Mouse (Mus musculus): ENCODE measurements at regions not wholly inside any gene's neighbourhood (a gene's known extent, or its start where the extent isn't known, plus 50 kb on each side); places are given as distances from the start of the nearest gene placed in this dataset.

- no peak for ATAC-seq (ENCODE audit: insufficient number of reproducible peaks, low FRiP score, low TSS enrichment, low read depth)
- Histone ChIP-seq H3K36me3 (no peaks in the 10 kb centered on the region), H3K27ac (no peak overlapping the region), H3K9me3 (no peaks in the 10 kb centered on the region), H3K4me1 (peaks cover 5% of the 10 kb centered on the region; the same call in 1 of the 2 replicates), H3K27me3 (no peaks in the 10 kb centered on the region), H3K4me3 (peak overlapping the region; percentile 14; the same call in 1 of the 2 replicates), H3K9ac (no peak overlapping the region), H3K4me2 (peak overlapping the region; percentile 44)
- 3% methylated on average over 15 of the region's 15 CpGs for WGBS
Observed at GRCm38 (mm10) chr2:95232135-95232772, 794.3 kb upstream of the Api5 start.

DNA sequence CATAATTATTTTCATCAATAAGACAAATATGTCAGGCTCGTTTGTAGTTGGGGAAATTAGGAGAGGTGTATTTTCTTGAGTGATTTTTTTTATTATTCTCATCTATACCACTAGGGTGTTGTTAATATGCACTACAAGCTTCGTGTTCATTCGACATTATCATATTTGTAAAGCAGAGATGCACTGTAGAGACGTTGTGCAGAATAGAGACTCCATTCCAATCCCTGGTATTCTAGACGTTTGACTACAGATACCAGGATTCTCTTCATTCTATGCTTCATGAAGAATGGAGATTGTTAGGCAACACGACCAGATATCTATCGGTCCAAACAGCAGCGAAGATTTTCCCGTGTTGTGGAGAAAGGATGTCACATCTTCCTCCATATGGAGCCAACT lies 793.8 kb upstream of the Api5 start:
- WGBS, result 24% methylated on average over 9 of the region's 9 CpGs
- Histone ChIP-seq H3K27ac (no peak overlapping the region), H3K27me3 (no peaks in the 10 kb centered on the region), H3K9me3 (no peaks in the 10 kb centered on the region), H3K4me3 (no peak overlapping the region), H3K36me3 (no peaks in the 10 kb centered on the region), H3K4me2 (no peak overlapping the region), H3K4me1 (peaks cover 5% of the 10 kb centered on the region; the same call in 1 of the 2 replicates), H3K9ac (no peak overlapping the region)
- ATAC-seq (ENCODE audit: insufficient number of reproducible peaks, low FRiP score, low TSS enrichment, low read depth), result no peak

DNA sequence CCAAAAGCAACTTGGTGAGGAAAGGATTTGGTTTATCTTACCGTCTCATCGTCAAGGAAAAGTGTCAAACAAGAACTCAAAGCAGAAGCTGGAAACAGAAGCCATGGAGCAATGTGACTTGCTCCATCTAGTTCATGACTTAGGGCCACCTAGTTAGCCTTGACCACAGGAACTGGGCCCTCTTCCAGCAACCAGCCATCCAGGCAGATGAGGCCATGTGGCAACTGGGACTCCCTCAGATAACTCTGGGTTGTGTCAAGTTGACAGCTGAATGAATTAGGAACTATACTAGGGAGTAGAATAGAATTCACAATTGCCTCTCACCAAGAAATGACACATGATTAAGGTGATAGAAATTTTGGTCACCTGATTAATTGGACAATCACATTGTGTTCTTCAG lies 791.5 kb upstream of the Api5 start:
- Histone ChIP-seq H3K4me3 (no peak overlapping the region), H3K27me3 (no peaks in the 10 kb centered on the region), H3K36me3 (no peaks in the 10 kb centered on the region), H3K27ac (no peak overlapping the region), H3K9me3 (no peaks in the 10 kb centered on the region), H3K4me2 (no peak overlapping the region), H3K9ac (no peak overlapping the region), H3K4me1 (peaks cover 5% of the 10 kb centered on the region; the same call in 1 of the 2 replicates)
- 78% methylated on average over 2 of the region's 2 CpGs for WGBS
- no peak for ATAC-seq (ENCODE audit: insufficient number of reproducible peaks, low FRiP score, low TSS enrichment, low read depth)

GRCm38 (mm10) chr2:95210216-95210941 lies 772.4 kb upstream of the Api5 start:
- 18% methylated on average over 4 of the region's 4 CpGs for WGBS
- Histone ChIP-seq H3K4me3 (no peak overlapping the region), H3K9me3 (no peaks in the 10 kb centered on the region), H3K36me3 (no peaks in the 10 kb centered on the region), H3K9ac (no peak overlapping the region), H3K27me3 (no peaks in the 10 kb centered on the region), H3K27ac (no peak overlapping the region), H3K4me1 (no peaks in the 10 kb centered on the region), H3K4me2 (no peak overlapping the region)
- ATAC-seq (ENCODE audit: insufficient number of reproducible peaks, low FRiP score, low TSS enrichment, low read depth), result no peak
